Mouse (Mus musculus) heart, adult 9 months (tissue): ENCODE measurements around the gene Metap1.

Source experiments
- DNase-seq, 2 experiments: peaks; one replicate each; pipeline ENCODE4 v3.0.0; 2022; ENCODE audit warnings: low spot score in 2 of 2

Metap1 gene

DNA sequence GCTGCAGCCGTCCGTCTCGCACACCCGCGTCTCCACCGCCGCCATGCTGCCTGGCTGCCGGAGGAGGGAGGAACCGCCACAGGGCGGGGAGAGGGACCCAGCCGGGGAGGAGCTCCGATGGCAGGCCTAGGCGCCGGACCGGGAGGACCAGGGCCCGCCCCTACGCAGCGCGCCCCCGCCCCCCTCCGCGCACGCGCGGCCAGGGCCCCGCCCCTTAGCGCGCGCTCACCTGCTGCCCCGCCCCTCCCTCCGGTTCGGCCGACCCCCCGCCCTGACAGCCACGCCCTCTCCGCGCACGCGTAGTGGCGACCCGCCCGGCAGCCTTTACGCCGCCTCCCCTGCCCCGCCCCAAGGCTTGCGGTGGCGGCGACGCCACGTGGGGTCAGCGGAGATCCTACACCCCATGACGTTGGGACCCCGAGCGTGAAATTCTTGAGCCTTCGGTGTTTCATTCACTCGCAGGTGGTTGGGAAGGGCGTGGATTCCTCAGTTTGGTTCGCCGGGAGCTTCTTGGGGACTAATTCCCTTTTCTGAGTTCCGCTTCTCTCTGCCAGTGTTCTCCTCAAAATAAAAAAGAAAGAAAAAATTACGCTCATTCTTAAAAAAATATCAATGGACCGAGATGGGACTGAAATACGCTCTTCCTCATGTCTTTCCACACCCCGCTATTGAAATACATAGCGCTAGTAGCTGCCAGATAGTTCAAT is at the start of gene Metap1:
Metap1 (minus strand) TSS at position 189 of the 707 bp plus-strand sequence.
- DNase-seq: peak; percentile 93 to 96

GRCm38 (mm10) chr3:138536031-138536430 is 46.7 kb upstream of the Metap1 start:
- DNase-seq: no peak

GRCm38 (mm10) chr3:138532764-138533163 is 43.4 kb upstream of the Metap1 start:
- DNase-seq: no peak

- DNase-seq: no peak
Observed at GRCm38 (mm10) chr3:138531479-138532181, 42.3 kb upstream of the Metap1 start.

GRCm38 (mm10) chr3:138530578-138531478 is 41.5 kb upstream of the Metap1 start:
- no peak for DNase-seq

GRCm38 (mm10) chr3:138528265-138528664 is 39.0 kb upstream of the Metap1 start:
- DNase-seq: no peak

GRCm38 (mm10) chr3:138527667-138528231 is 38.4 kb upstream of the Metap1 start:
- peak; percentile 63 to 64 for DNase-seq

DNA sequence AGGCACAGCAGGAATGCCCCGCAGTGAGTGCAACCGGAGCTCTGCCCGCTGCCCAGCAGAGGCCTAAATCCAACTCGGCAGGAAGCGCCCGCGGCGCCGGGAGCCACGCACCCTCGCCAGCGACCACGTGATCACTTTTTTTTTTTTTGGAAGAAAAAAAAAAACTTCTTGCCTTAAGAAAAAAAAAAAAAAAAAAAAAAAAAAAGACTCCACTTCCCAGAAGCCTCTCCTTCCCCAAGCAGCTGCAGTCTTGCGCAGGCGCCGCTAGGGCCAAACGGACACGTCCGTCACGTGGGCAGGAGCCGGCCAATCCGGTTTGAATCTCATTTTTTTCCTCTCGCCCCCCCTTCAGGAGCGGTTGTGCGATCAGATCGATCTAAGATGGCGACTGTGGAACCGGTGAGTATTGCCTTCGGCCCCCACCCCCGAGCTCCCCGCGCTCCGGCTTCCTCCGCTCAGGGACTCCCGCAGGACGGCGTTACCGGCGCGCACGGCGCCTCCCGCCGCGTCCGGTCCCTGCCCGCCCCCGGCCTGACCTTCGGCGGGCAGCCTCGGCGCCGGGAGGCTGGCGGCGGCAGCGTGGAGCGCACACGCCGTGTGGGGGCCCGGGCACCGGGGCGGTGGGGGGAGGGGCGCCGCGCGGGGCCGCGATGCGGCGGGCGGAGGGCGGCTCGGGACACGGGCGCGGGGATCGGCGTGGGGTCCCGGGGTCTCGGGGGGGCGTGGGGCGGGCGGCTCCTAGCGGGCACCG is 37.8 kb upstream of the Metap1 start:
- peak; percentile 97 to 98 for DNase-seq

DNA sequence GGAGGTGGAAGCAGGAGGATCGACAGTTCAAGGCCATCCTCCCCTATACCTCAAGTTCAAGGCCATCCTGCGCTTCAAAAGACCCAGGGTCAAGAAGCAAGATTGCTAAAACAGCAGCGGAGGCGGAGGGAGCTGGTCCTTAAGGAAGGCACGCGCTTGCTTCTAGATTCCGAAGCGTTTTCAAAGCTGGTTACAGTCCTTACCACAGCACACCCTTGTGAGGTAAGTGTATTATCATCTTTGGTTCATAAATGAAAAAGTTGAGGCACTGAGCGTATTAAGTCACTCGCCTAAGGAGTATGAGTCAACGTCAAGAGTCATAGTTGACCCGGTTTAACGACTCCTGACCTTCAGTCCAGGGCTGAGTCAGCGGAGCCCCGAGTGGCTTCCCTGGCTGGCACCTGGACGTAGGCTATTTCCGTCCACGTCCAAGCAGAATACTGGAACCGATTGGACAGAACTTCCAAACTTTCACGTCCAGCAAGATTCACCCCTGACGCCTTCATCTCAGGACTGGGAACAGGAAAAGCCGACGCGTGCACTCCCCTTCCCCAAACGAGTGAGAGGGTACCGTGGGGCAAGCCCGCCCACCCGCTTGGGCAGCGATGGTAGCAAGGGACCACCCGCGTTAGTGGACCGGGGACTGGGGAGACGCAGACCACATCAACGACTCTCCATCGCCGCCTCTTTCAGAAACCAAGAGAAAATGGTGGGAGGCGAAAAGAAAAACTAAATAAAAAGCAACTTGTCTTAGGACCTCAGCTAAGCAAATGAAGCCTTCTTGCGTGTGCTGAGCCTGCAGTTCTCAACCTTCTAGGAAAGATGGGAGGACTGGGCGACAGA is 37.0 kb upstream of the Metap1 start, which contains the start of gene Eif4e:
Eif4e (plus strand) TSS at position 107 of the 843 bp plus-strand sequence.
- peak; percentile 60 to 69 for DNase-seq

DNA sequence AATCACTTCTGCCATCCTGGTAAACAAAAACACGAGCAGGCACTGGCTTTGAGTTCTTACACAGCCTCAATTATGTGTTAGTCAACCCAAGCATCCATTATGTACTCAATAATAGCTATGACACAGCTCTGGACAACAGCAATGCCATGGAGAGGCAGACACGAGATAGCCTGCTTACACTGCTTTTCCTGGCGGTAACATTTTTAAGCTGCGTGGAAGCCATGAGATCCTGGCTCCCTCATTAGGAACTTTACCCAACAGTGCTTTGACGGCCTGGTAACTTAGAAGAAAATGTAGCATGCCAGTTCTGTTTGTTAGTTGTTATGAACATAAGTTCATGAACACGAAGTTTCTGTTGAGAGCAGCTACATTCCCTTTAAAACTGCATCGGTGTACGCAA is 36.2 kb upstream of the Metap1 start:
- DNase-seq: no peak

DNA sequence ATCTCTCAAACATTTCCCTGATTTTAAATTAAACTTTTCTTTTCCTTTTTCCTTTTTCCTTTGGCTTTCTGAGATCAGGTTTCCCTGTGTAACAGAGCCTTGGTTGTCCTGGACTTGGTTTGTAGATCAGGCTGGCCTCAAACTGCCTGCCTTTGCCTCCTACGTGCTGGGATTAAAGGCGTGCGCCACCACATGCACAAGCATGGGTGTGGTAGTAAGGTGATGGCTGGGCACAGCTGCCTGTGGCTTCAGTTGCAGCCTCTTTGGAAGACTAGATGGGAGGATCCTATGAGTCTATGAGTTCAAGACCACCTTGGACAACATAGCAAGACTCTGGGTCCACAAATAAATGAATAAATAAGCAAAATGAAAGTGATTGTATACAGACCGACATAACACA is 34.6 kb upstream of the Metap1 start:
- DNase-seq: no peak

DNA sequence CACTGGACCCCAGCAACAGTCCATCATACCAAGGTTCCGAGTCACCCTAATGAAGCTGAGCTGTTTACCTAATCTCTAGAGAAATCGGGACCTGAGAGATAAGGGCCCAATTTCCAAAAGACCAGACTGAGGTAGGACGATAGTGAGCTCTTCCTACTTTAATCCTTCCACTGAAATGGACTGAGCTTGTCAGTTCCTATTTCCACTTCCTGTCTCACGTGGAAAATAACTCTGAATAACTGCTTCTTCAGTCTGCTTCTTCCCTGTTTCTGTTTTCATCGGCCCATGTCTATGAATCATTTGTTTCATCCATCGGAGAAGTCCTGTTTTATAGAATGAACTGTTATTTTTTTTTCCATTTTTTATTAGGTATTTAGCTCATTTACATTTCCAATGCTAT is 29.9 kb upstream of the Metap1 start:
- DNase-seq: no peak

DNA sequence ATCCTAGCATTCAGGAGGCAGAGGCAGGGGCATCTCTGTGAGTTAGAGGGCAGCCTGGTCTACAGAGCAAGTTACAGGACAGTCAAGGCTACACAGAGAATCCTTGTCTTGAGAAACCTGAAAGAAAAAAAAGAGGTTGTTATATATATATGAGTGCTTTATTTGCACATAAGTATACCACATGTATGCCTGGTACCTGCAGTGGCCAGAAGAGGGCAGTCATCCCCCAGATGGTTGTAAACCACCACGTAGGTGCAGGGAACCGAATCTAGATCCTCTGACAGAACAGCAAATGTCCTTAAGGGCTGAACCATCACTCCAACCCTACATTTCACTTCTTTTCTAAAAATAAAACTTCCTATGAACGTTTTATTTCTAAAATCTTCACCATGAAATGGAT is 28.6 kb upstream of the Metap1 start:
- DNase-seq: no peak

DNA sequence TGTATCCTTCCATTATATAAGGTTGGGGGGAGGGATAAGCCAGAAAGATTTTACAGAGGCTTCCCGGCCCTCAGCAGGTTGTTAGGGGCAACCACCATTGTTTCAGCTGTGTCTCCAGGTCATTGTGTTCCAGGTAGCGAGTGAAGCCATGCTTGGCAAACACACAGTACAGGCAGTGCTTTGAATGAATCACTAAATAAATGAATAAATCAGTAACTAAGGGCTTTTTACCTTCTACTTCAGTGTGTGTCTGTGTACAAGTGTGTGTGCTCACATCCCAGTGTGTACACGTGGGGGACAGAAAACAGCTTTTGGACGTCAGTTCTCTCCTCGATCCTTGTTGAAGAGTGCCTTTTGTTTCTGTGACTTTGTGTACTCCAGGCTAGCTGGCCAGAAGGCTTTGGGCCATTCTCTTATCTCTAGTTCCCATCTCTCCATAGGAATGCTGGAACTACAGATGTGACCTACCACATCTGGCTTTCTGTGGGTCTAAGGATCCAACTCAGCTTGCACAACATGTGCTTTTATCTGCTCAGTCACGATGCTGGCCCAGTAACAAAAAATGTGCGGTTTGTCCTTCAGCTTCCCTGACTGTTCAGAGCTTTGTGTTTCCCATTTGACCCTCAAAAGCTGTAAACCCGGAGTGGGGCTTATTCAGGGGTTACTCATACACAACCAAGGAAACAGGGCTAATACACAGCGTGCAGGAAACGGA is 26.5 kb upstream of the Metap1 start:
- DNase-seq: peak in 1 of 2 experiments; percentile 25

GRCm38 (mm10) chr3:138514749-138515148 is 25.4 kb upstream of the Metap1 start:
- DNase-seq: no peak

GRCm38 (mm10) chr3:138513243-138513642 is 23.9 kb upstream of the Metap1 start:
- DNase-seq: no peak

DNA sequence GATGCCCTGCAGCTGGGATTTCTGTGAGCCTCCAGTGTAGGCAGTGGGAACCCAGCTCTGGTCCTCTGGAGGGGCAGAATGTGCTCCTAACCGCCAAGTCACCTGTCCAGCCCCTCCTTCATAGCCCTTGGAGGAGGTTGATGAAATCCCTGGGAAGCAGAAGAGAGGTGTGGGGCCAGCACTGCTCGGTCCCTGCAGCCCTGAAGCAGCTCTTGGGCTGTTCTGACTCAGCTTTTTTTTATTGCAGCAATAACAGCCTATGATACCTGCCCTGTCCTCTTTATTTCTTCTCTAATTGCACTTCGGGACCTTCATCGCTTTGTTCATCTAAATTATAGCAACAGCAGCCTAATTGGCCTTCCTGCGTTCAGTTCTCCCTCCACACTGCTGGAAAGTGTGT is 21.2 kb upstream of the Metap1 start:
- DNase-seq: no peak

- DNase-seq: no peak
Observed at GRCm38 (mm10) chr3:138509581-138509980, 20.3 kb upstream of the Metap1 start.

- DNase-seq: no peak
Observed at GRCm38 (mm10) chr3:138506749-138507148, 17.4 kb upstream of the Metap1 start.

- no peak for DNase-seq
Observed at GRCm38 (mm10) chr3:138503754-138504153, 14.4 kb upstream of the Metap1 start.
